Mouse (Mus musculus): ENCODE measurements around the gene Trnp1.

The Trnp1 gene

DNA sequence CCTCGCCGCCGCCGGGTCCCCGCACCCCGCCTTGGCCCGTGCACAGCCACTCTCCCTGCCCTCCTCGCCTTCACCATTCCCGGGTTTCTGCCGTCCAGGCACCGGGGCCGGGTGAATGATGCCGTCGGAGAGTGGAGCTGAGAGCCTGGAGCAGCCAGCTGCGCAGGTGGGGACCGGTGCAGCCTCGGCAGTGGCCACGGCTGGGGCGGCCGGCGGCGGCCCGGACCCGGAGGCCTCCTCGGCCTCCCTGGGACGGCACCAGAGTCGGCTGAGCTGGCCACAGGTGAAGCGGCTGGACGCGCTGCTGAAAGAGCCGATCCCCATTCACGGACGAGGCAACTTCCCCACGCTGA is 18.2 kb downstream of the Trnp1 start:
- Histone ChIP-seq H3K4me3 (replicated peaks; ENCODE audit: low read length) (peak overlapping the region; percentile 90), H3K4me1 (replicated peaks; ENCODE audit: low read depth, low read length) (peaks cover 49% of the 10 kb centered on the region), H3K27me3 (ENCODE audit: insufficient read depth, low read length) (peaks cover 38% of the 10 kb centered on the region), H3K36me3 (ENCODE audit: insufficient read depth, low read length) (no peaks in the 10 kb centered on the region), H3K9me3 (ENCODE audit: low read length) (no peaks in the 10 kb centered on the region)
- no peak for TF ChIP-seq NANOG (IDR thresholded peaks at IDR 0.05; ENCODE audit: borderline replicate concordance, low read length)
- no peak for TF ChIP-seq CTCF (conservative IDR thresholded peaks at IDR 0.05; ENCODE audit: low read length)
- no peak for TF ChIP-seq POU5F1 (IDR thresholded peaks at IDR 0.05; ENCODE audit: borderline replicate concordance, low read length)

DNA sequence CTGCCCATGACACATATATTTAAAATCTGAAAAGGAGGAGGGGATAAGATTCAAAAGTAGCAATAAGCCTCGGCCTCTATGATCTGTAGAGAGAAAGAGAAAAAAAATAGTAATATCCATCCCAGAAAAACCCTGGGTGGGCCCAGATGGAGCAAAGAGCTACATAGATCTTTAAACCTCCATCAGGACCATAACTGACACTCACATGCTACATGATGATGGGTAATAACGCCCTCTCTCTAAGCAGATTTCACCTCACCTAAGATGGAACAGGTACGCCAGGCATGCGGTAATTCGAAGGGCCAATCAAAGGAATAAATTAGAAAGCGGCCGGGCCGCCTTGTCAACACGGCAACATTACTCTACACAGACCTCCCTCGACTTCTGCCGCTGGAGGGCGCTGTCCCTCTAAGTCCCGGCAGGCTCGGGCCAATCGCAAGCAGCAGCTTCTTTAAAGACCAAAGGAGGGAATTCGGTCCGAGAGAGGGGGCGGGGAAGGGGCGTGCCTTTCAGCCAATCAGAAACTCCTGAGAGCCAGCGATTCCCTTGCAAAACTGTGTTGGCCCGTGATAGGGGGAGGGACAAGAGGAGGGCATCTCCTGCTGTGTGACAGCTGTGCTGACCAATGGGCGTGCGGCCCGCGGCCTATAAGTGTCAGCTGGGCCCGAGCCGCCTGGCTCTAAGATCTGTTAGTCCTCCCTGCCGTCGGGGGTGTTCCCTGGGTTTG is 18.7 kb downstream of the Trnp1 start, which contains the start of gene Tent5b:
TSS of gene Tent5b (plus strand) at position 675 of the 727 bp plus-strand sequence.
- Histone ChIP-seq H3K27me3 (ENCODE audit: insufficient read depth, low read length) (peaks cover 42% of the 10 kb centered on the region), H3K36me3 (ENCODE audit: insufficient read depth, low read length) (no peaks in the 10 kb centered on the region), H3K4me3 (replicated peaks; ENCODE audit: low read length) (peak within 1 kb of the TSS; percentile 90), H3K4me1 (replicated peaks; ENCODE audit: low read depth, low read length) (peaks cover 49% of the 10 kb centered on the region), H3K9me3 (ENCODE audit: low read length) (no peaks in the 10 kb centered on the region)
- TF ChIP-seq NANOG (IDR thresholded peaks at IDR 0.05; ENCODE audit: borderline replicate concordance, low read length) (no peak), CTCF (conservative IDR thresholded peaks at IDR 0.05; ENCODE audit: low read length) (peak; percentile 70)

DNA sequence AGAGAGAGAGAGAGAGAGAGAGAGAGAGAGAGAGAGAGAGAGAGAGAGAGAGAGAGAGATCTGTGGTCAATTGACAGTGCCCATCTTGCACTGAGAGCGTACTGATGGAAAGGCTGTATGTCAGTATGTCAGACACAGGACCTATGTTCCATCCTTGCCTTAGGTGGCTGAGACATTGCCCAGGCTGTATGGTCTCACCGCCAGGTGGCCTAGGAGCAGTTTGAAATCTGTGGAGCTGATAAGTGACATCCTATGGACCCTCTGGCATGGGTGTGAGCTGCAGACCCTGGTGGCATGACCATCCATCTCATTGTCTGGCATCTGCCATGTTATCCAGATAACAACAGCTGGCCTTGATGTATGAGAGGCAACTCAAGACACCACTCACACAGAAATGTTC is 24.5 kb downstream of the Trnp1 start:
- H3K4me1 ChIP-seq (replicated peaks; ENCODE audit: low read depth, low read length) = peaks cover 20% of the 10 kb centered on the region
- no peaks in the 10 kb centered on the region for H3K36me3 ChIP-seq (ENCODE audit: insufficient read depth, low read length)
- no peak for TF ChIP-seq NANOG (IDR thresholded peaks at IDR 0.05; ENCODE audit: borderline replicate concordance, low read length)
- no peak for TF ChIP-seq POU5F1 (IDR thresholded peaks at IDR 0.05; ENCODE audit: borderline replicate concordance, low read length)
- TF ChIP-seq CTCF (conservative IDR thresholded peaks at IDR 0.05; ENCODE audit: low read length) = peak; percentile 29
- H3K9me3 ChIP-seq (ENCODE audit: low read length) = 0 out of 2 replicates have a peak, but pooled peaks cover 5% of the 10 kb centered on the region
- peaks cover 13% of the 10 kb centered on the region for H3K27me3 ChIP-seq (ENCODE audit: insufficient read depth, low read length)
- H3K4me3 ChIP-seq (replicated peaks; ENCODE audit: low read length) = no peak overlapping the region

DNA sequence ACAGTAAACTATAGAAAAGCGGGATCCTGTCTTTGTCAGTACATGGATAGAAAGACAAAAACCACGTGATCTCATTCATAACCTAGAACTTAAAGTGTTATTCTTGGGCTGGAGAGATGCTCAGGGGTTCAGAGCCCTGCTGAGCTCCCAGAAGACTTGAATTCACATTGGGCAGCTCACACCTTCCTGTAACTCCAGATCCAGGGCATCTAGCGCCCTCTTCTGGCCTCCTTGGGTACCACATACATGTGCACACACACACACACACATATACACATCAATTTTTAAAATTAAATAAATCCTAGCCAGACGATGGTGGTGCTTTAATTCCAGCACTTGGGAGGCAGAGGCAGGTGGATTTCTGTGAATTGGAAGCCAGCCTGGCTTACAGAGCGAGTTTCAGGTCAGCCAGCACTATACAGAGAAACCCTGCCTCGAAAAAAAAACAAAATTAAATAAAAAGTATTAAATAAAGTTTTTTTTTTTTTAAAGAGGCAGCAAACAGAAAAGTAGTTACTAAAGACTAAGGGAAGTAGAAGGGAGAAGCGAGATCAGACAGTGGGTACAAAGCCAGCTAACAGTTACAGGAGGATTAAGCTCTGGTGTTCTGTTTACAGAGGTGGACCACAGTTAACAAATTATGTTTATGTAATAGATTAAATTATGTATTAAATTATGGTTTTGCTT is 27.1 kb downstream of the Trnp1 start:
- H3K27me3 ChIP-seq (ENCODE audit: insufficient read depth, low read length) = 0 out of 2 replicates have a peak, but pooled peaks cover 10% of the 10 kb centered on the region
- 0 out of 2 replicates have a peak, but pooled peaks cover 5% of the 10 kb centered on the region for H3K9me3 ChIP-seq (ENCODE audit: low read length)
- H3K36me3 ChIP-seq (ENCODE audit: insufficient read depth, low read length) = no peaks in the 10 kb centered on the region
- no peak overlapping the region for H3K4me3 ChIP-seq (replicated peaks; ENCODE audit: low read length)
- H3K4me1 ChIP-seq (replicated peaks; ENCODE audit: low read depth, low read length) = peaks cover 33% of the 10 kb centered on the region
- TF ChIP-seq NANOG (IDR thresholded peaks at IDR 0.05; ENCODE audit: borderline replicate concordance, low read length) (no peak), POU5F1 (IDR thresholded peaks at IDR 0.05; ENCODE audit: borderline replicate concordance, low read length) (no peak), CTCF (conservative IDR thresholded peaks at IDR 0.05; ENCODE audit: low read length) (peak; percentile 47)

DNA sequence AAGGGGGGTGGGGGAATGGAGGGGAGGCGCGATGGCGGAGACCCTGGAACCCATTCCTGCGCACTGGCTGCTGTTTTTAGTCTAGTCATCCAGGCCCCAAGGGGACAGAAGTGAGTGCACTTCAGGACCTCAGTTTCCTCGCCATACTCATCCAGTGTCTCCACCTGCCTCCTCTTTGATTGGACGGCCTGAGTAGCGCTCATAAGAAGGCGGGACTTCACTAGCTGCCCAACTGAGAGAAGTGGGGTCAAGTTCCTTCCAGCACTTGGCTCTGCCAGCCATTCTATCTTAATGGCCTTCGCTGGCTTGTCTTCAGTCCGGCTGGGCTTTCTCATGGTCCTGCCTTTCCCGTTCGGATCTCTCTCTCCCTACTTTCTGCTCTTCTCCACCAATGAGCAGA is 29.2 kb downstream of the Trnp1 start:
- TF ChIP-seq POU5F1 (IDR thresholded peaks at IDR 0.05; ENCODE audit: borderline replicate concordance, low read length) (no peak), NANOG (IDR thresholded peaks at IDR 0.05; ENCODE audit: borderline replicate concordance, low read length) (no peak), CTCF (conservative IDR thresholded peaks at IDR 0.05; ENCODE audit: low read length) (no peak)
- 0 out of 2 replicates have a peak, but pooled peaks cover 6% of the 10 kb centered on the region for H3K27me3 ChIP-seq (ENCODE audit: insufficient read depth, low read length)
- peaks cover 38% of the 10 kb centered on the region for H3K4me1 ChIP-seq (replicated peaks; ENCODE audit: low read depth, low read length)
- no peaks in the 10 kb centered on the region for H3K36me3 ChIP-seq (ENCODE audit: insufficient read depth, low read length)
- peak overlapping the region; percentile 77 for H3K4me3 ChIP-seq (replicated peaks; ENCODE audit: low read length)
- 0 out of 2 replicates have a peak, but pooled peaks cover 5% of the 10 kb centered on the region for H3K9me3 ChIP-seq (ENCODE audit: low read length)

DNA sequence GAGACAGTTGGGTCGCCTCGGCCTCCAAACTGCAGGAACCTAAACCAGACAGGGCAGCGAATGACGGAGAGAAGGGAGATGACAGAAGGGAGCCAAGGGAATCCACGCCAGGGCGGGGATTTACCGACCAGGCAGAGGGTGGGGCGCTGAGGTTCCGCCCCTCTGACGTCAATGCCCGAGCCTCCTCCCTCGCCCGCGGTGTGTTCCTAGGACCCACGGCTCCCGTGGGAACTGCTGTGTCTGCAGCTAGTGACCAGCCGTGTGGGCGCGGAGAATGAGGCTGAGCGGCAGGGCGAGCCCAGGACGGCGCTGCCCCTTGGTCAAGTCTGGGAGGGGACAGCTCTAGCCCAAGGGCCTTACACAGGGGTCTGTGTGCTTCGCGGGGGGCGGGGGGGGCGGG is 30.3 kb downstream of the Trnp1 start:
- TF ChIP-seq NANOG (IDR thresholded peaks at IDR 0.05; ENCODE audit: borderline replicate concordance, low read length) (no peak), CTCF (conservative IDR thresholded peaks at IDR 0.05; ENCODE audit: low read length) (no peak), POU5F1 (IDR thresholded peaks at IDR 0.05; ENCODE audit: borderline replicate concordance, low read length) (no peak)
- H3K4me3 ChIP-seq (replicated peaks; ENCODE audit: low read length) = peak overlapping the region; percentile 77
- H3K4me1 ChIP-seq (replicated peaks; ENCODE audit: low read depth, low read length) = peaks cover 47% of the 10 kb centered on the region

DNA sequence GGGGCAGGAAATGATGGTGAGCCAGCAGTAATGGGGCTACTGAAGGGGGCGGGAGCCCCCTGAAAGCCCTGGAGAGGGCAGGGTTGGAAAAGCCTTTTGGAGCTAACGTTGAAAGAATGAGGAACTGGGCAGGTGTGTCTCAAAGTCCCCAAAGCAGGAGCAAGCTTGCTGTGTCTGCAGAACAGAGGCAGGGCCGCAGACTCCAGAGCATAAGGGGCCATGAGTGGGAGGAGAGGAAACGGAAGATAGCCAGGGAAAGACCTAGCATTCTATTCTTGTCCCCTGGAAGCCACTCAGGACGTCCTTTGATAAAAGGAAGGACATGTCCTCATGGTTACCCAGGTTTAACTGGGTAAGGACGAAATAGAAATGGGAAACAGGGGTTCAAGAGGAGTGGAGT is 35.2 kb downstream of the Trnp1 start:
- Histone ChIP-seq H3K9me3 (ENCODE audit: low read length) (no peaks in the 10 kb centered on the region), H3K4me3 (replicated peaks; ENCODE audit: low read length) (no peak overlapping the region), H3K36me3 (ENCODE audit: insufficient read depth, low read length) (no peaks in the 10 kb centered on the region), H3K27me3 (ENCODE audit: insufficient read depth, low read length) (no peaks in the 10 kb centered on the region), H3K4me1 (replicated peaks; ENCODE audit: low read depth, low read length) (peaks cover 51% of the 10 kb centered on the region)
- TF ChIP-seq POU5F1 (IDR thresholded peaks at IDR 0.05; ENCODE audit: borderline replicate concordance, low read length) (no peak), CTCF (conservative IDR thresholded peaks at IDR 0.05; ENCODE audit: low read length) (no peak), NANOG (IDR thresholded peaks at IDR 0.05; ENCODE audit: borderline replicate concordance, low read length) (no peak)

More for the DNA sequence above, 30.3 kb downstream of the Trnp1 start:
- no peaks in the 10 kb centered on the region for H3K36me3 ChIP-seq (ENCODE audit: insufficient read depth, low read length)
- H3K27me3 ChIP-seq (ENCODE audit: insufficient read depth, low read length) = 0 out of 2 replicates have a peak, but pooled peaks cover 6% of the 10 kb centered on the region
- H3K9me3 ChIP-seq (ENCODE audit: low read length) = 0 out of 2 replicates have a peak, but pooled peaks cover 5% of the 10 kb centered on the region

DNA sequence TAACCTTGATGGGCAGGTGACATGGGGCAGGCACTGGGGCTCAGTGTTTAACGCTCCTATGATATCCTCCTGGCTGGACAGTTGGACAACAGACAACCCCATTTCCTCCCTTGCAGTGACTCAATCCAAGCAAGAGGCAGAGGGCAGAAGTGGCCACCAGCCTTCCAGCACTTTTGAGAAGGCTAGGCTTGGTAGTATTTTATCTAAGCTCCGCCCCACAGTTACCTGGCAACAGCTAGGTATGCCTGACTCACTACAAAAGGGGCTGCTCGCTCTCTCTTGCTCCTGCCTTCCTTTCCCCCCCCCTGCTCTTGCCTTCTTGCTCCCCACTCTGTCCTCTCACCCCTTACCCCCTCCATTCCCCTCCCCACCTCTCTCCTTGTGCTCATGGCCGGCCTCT is 37.0 kb downstream of the Trnp1 start:
- Histone ChIP-seq H3K36me3 (ENCODE audit: insufficient read depth, low read length) (no peaks in the 10 kb centered on the region), H3K4me1 (replicated peaks; ENCODE audit: low read depth, low read length) (peaks cover 48% of the 10 kb centered on the region), H3K27me3 (ENCODE audit: insufficient read depth, low read length) (no peaks in the 10 kb centered on the region), H3K4me3 (replicated peaks; ENCODE audit: low read length) (no peak overlapping the region), H3K9me3 (ENCODE audit: low read length) (no peaks in the 10 kb centered on the region)
- TF ChIP-seq POU5F1 (IDR thresholded peaks at IDR 0.05; ENCODE audit: borderline replicate concordance, low read length) (no peak), NANOG (IDR thresholded peaks at IDR 0.05; ENCODE audit: borderline replicate concordance, low read length) (no peak), CTCF (conservative IDR thresholded peaks at IDR 0.05; ENCODE audit: low read length) (no peak)
